Mouse (Mus musculus): ENCODE results near the gene Hadh.

DNA sequence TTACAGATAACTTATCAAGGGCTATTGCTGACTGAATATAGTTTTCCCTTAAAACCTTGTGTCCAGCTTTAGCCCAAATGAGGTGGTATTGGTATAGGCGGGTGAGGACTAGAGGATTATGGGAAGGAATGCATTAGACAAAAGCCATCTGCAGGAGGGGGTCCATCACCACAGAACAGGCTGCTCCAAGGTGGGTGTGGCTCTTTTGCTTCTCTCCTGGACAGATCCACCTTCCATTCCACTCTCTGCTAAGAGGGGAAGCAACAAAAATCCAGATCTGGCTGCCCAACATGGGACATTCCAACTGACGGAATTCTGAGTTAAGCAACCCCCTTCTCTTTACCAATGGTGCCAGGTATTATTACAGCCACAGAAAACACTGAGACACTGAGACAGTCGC lies 13.0 kb downstream of the Hadh start:
- no peak for TF ChIP-seq POLR2AphosphoS5 (IDR thresholded peaks at IDR 0.05; ENCODE audit: insufficient replicate concordance, low read depth, low read length)
- TF ChIP-seq CTCF (IDR thresholded peaks at IDR 0.05; ENCODE audit: low read depth, low read length) = no peak
- no peak for TF ChIP-seq GATA1 (IDR thresholded peaks at IDR 0.05; ENCODE audit: borderline replicate concordance, low read length)
- no peak for TF ChIP-seq TAL1 (conservative IDR thresholded peaks at IDR 0.05; ENCODE audit: low read depth, low read length)
- no peak for TF ChIP-seq GATA2 (IDR thresholded peaks at IDR 0.05; ENCODE audit: borderline replicate concordance, low read depth, low read length)
